Mouse (Mus musculus): Measurements from ENCODE around the gene Agap1. TPM values are rescaled to one million over a fixed set of nuclear protein-coding genes. Genes with fewer than 3 reads are reported as not detected.

Agap1 gene
- polyA plus RNA-seq, 1 experiment from 2014 or later, result 21.3 TPM

DNA sequence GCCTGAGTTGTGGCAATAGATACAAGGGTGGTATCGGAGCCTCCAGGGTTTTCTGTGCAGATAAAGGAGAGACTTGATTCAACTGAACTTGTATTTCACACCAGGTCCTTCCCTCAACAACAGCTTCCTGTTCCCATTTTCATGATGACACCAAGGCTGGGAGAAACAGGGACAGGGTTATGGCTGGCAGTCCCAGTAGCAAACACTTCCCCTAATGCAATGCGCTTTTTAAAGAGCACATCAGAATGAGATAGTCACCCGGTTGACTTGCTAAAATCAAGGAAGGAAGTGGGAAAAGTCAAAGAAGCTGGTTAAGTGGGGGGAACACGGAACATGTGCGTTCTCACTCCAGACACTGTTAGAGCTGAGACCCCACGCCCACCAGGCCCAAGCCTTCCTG is 436.8 kb downstream of the Agap1 start:
- Histone ChIP-seq H3K36me3 (ENCODE audit: insufficient read depth) (peaks cover 29% of the 10 kb centered on the region), H3K9me3 (ENCODE audit: low read depth, low read length) (no peaks in the 10 kb centered on the region), H3K4me2 (no peak overlapping the region), H3K4me3 (ENCODE audit: low read depth, low read length) (no peak overlapping the region), H3K27ac (ENCODE audit: low read depth) (no peak overlapping the region), H3K27me3 (ENCODE audit: insufficient read depth, low read length) (no peaks in the 10 kb centered on the region), H3K4me1 (ENCODE audit: insufficient read depth) (no peaks in the 10 kb centered on the region), H3K9ac (no peak overlapping the region)
- WGBS, result 77% methylated on average over 6 of the region's 6 CpGs
- ATAC-seq (ENCODE audit: insufficient read depth) (no peak), DNase-seq (no peak)
- TF ChIP-seq CTCF (IDR thresholded peaks at IDR 0.05; ENCODE audit: low read depth), result no peak

GRCm38 (mm10) chr1:89892281-89892680 is 437.7 kb downstream of the Agap1 start:
- H3K4me1 ChIP-seq (ENCODE audit: insufficient read depth), result no peaks in the 10 kb centered on the region
- no peak overlapping the region for H3K4me3 ChIP-seq (ENCODE audit: low read depth, low read length)
- ATAC-seq (ENCODE audit: insufficient read depth) (no peak; the same call in 1 of the 2 replicates), DNase-seq (peak; percentile 29)
- H3K9me3 ChIP-seq (ENCODE audit: low read depth, low read length), result no peaks in the 10 kb centered on the region
- H3K27ac ChIP-seq (ENCODE audit: low read depth), result no peak overlapping the region
- no peaks in the 10 kb centered on the region for H3K27me3 ChIP-seq (ENCODE audit: insufficient read depth, low read length)
- H3K36me3 ChIP-seq (ENCODE audit: insufficient read depth), result peaks cover 29% of the 10 kb centered on the region
- no peak overlapping the region for H3K9ac ChIP-seq
- 48% methylated on average over 7 of the region's 7 CpGs for WGBS
- TF ChIP-seq CTCF (IDR thresholded peaks at IDR 0.05; ENCODE audit: low read depth), result no peak
- H3K4me2 ChIP-seq, result no peak overlapping the region

GRCm38 (mm10) chr1:89895801-89896200 is 441.2 kb downstream of the Agap1 start:
- Histone ChIP-seq H3K4me1 (ENCODE audit: insufficient read depth) (no peaks in the 10 kb centered on the region), H3K36me3 (ENCODE audit: insufficient read depth) (peaks cover 5% of the 10 kb centered on the region; the same call in 1 of the 2 replicates), H3K9ac (no peak overlapping the region), H3K9me3 (ENCODE audit: low read depth, low read length) (no peaks in the 10 kb centered on the region), H3K4me2 (no peak overlapping the region), H3K4me3 (ENCODE audit: low read depth, low read length) (no peak overlapping the region), H3K27me3 (ENCODE audit: insufficient read depth, low read length) (no peaks in the 10 kb centered on the region), H3K27ac (ENCODE audit: low read depth) (no peak overlapping the region)
- no peak for TF ChIP-seq CTCF (IDR thresholded peaks at IDR 0.05; ENCODE audit: low read depth)
- WGBS, result 72% methylated on average over 5 of the region's 5 CpGs
- ATAC-seq (ENCODE audit: insufficient read depth) (no peak), DNase-seq (no peak)

DNA sequence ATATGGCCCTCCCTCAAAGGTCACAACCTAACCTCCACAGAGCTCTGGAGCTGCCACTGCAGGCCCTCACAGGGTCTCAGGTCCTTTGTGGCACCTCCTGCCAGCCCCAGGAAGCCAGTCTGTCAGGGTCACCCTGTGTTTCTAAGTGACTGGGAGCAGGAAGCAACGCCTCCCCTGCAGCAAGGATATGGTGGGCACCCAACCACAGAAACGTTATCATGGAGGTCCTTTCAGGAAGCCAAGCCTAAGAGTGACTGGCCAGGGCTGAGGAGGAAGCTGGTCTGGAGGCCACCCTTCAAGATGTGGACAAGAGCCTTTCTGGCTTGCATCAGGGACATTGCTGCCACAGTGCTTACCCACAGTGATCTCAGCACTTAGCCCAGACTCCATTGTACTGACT is 444.4 kb downstream of the Agap1 start:
- TF ChIP-seq CTCF (IDR thresholded peaks at IDR 0.05; ENCODE audit: low read depth), result no peak
- WGBS, result 70% methylated on average over 2 of the region's 2 CpGs
- no peak overlapping the region for H3K4me3 ChIP-seq (ENCODE audit: low read depth, low read length)
- no peaks in the 10 kb centered on the region for H3K9me3 ChIP-seq (ENCODE audit: low read depth, low read length)
- no peaks in the 10 kb centered on the region for H3K27me3 ChIP-seq (ENCODE audit: insufficient read depth, low read length)
- H3K4me2 ChIP-seq, result no peak overlapping the region
- no peaks in the 10 kb centered on the region for H3K4me1 ChIP-seq (ENCODE audit: insufficient read depth)
- no peak for ATAC-seq (ENCODE audit: insufficient read depth)
- H3K9ac ChIP-seq, result no peak overlapping the region
- no peak overlapping the region for H3K27ac ChIP-seq (ENCODE audit: low read depth)
- DNase-seq, result no peak
- no peaks in the 10 kb centered on the region for H3K36me3 ChIP-seq (ENCODE audit: insufficient read depth)

DNA sequence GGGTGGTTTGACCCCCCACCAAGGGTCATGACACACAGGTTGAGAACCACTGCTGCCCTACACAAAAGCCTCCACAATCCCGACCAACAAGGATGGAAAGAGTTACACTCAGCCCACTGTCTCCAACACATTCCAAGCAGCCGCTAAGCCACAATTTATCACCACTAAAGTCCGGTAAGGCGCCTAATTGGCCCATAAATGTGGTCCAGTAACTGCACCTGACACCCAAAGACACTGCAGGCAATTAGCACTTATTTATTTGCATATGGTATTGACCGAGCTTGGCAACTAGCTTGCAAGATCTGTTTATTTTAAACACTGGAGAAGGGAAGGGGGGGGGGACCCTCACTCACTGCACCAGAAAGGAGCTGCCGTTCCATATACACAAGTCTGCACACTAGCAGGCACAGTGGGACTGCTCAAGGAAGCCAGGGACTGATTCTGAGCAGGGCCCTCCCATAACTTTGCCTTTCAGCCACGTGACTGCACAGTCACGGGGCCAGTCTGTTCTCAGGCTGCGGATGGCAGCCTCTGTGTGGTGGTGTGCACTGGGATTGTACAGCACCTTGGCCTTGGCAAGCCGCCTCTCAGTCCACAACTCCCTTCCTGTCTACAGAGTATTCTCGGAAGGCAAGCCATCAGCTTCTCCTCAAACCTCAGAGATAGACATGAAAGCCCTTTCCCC is 445.3 kb downstream of the Agap1 start:
- no peak for DNase-seq
- Histone ChIP-seq H3K4me3 (ENCODE audit: low read depth, low read length) (no peak overlapping the region), H3K9me3 (ENCODE audit: low read depth, low read length) (no peaks in the 10 kb centered on the region), H3K4me2 (no peak overlapping the region), H3K27me3 (ENCODE audit: insufficient read depth, low read length) (no peaks in the 10 kb centered on the region), H3K27ac (ENCODE audit: low read depth) (no peak overlapping the region), H3K36me3 (ENCODE audit: insufficient read depth) (no peaks in the 10 kb centered on the region), H3K4me1 (ENCODE audit: insufficient read depth) (no peaks in the 10 kb centered on the region), H3K9ac (no peak overlapping the region)
- ATAC-seq (ENCODE audit: insufficient read depth), result no peak
- TF ChIP-seq CTCF (IDR thresholded peaks at IDR 0.05; ENCODE audit: low read depth), result no peak
- 60% methylated on average over 11 of the region's 11 CpGs for WGBS

GRCm38 (mm10) chr1:89901381-89901780 is 446.8 kb downstream of the Agap1 start:
- WGBS, result 83% methylated on average over 4 of the region's 4 CpGs
- no peak overlapping the region for H3K4me3 ChIP-seq (ENCODE audit: low read depth, low read length)
- no peak for TF ChIP-seq CTCF (IDR thresholded peaks at IDR 0.05; ENCODE audit: low read depth)
- H3K36me3 ChIP-seq (ENCODE audit: insufficient read depth), result no peaks in the 10 kb centered on the region
- H3K4me2 ChIP-seq, result no peak overlapping the region
- no peak overlapping the region for H3K27ac ChIP-seq (ENCODE audit: low read depth)
- DNase-seq (no peak), ATAC-seq (ENCODE audit: insufficient read depth) (no peak)
- H3K27me3 ChIP-seq (ENCODE audit: insufficient read depth, low read length), result no peaks in the 10 kb centered on the region
- no peak overlapping the region for H3K9ac ChIP-seq
- H3K9me3 ChIP-seq (ENCODE audit: low read depth, low read length), result no peaks in the 10 kb centered on the region
- H3K4me1 ChIP-seq (ENCODE audit: insufficient read depth), result no peaks in the 10 kb centered on the region

GRCm38 (mm10) chr1:89902236-89902635 is 447.6 kb downstream of the Agap1 start:
- ATAC-seq (ENCODE audit: insufficient read depth), result no peak
- DNase-seq, result no peak
- H3K27me3 ChIP-seq (ENCODE audit: insufficient read depth, low read length), result no peaks in the 10 kb centered on the region
- no peak overlapping the region for H3K27ac ChIP-seq (ENCODE audit: low read depth)
- TF ChIP-seq CTCF (IDR thresholded peaks at IDR 0.05; ENCODE audit: low read depth), result no peak
- H3K4me1 ChIP-seq (ENCODE audit: insufficient read depth), result no peaks in the 10 kb centered on the region
- H3K9ac ChIP-seq, result no peak overlapping the region
- no peaks in the 10 kb centered on the region for H3K9me3 ChIP-seq (ENCODE audit: low read depth, low read length)
- 91% methylated on average over 2 of the region's 2 CpGs for WGBS
- H3K4me3 ChIP-seq (ENCODE audit: low read depth, low read length), result no peak overlapping the region
- H3K36me3 ChIP-seq (ENCODE audit: insufficient read depth), result no peaks in the 10 kb centered on the region
- no peak overlapping the region for H3K4me2 ChIP-seq

Measured in lung, embryonic 14.5 days (tissue).